Mouse (Mus musculus) liver, embryonic 14 days (tissue): ENCODE measurements around the gene Ndufa5. TPM values are rescaled to one million over a fixed set of nuclear protein-coding genes. Genes with fewer than 3 reads are reported as not detected.

Source experiments
- polyA plus RNA-seq: library from polyadenylated mRNA; depleted of rRNA; stranded (reverse); fragments of >200 nt; gene quantifications from 2 replicates; pipeline ENCODE4 v1.2.3, GENCODE M21; 2012; rRNA removed

The Ndufa5 gene
- polyA plus RNA-seq = 22.6 and 23.0 TPM in 2 replicates

DNA sequence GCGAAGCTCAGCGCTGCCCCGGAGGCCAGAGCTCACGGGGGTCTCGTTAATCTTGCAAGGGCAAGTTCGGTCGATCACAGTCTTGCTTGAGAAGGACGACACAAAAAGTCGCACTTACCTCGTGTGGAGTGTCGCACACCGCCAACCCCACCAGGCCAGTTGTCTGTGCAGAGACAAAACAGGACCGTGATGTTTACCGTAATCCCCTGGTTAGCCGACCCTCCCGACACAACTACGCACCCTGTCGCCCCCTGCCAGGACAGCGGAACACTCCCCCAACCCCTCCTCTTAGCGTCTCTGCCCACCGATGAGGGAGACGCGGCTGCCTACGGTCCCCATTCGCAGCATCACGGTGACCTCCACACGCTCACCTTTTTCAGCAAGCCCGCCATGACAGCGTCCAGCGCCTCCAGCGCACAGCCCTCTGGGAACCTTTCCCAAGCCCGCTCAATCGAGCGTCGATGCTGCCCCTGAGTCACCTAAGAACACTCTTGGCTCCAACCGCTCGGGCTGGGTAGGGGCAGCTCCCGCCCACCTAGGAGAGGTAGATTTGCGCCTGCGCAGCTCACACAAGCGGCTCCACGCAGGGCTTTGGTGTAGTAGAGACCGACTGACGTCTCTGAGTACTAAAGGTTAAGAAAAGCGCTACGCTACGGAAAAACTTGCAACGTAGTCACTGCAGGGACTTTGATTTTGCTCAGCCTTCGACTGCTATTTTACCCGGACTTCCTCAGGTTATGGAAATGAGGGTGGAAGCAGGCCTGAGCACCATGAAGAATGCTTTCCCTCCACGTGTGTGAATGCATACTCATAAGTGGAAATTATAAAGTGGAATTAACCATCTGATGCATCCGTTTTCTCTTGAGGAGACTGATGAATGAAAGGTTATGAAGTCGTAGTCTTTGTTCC, at the start of gene Ndufa5:
Gene Ndufa5, minus strand, starts transcription at position 859 of the 909 bp plus-strand sequence.

DNA sequence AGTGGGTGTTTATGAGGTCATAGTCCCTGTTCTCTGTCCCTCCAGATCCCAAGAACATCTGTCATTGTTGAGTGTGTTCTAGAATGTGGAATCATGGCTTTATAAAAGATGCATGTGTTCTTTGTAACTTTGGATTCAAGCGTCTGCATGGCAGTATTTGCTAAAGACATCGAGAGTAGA, 141 bp upstream of the Ndufa5 start, which contains the start of gene Asb15:
Gene Asb15, plus strand, starts transcription at position 81 of the 180 bp plus-strand sequence.

DNA sequence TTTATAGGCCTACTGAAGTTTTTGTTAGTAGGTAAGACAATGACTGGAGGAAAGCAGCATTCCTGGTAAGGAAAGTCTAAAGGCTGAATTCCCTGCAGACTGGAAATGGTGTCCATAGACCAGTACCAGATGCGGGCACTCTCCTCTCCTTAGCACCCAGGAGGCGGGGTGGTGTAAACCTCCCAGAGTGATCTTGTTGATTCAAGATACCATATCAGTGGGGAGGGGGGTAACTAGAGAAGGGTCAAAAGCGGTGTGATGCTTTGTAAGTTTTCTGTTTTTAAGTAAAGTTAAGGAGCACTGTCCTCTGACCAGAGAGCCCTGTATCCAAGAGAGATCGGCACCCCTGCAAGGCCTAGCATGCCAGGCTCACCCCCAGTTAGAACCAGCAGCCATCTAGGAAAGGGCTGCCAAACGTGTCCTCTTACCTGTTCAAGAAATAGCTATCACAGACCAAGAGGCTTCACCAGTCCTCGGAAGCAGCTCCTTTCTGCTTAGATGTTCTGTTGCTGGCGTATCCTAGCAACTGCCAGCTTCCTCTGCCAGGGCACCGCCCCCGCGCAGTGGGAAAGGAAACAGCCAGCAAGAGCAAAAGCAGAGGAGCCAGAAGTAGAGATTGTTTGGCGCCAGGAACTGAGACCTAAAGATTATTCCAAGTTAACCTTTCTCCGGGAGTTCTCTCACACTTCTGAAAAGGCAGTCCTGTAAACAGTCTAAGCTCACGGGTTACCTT, 13.1 kb downstream of the Ndufa5 start, which contains the start of gene Iqub:
Gene Iqub, minus strand, starts transcription at position 516 of the 733 bp plus-strand sequence.

Other genes starting within 250 kb of the Ndufa5 start
- 0.01 TPM in 2 replicates for gene Iqub, start 12.9 kb downstream of the Ndufa5 start, polyA plus RNA-seq
- 0.02 TPM in 1 of 2 replicates, not detected in the other for gene Asb15, start 131 bp upstream of the Ndufa5 start, polyA plus RNA-seq
- gene Lmod2, start 69.7 kb upstream of the Ndufa5 start, polyA plus RNA-seq = 0.03 and 0.12 TPM in 2 replicates
- 5.6 and 7.0 TPM in 2 replicates for gene Wasl, start 137.0 kb upstream of the Ndufa5 start, polyA plus RNA-seq
- gene Hyal6, start 205.2 kb upstream of the Ndufa5 start, polyA plus RNA-seq = not detected in 2 replicates
- gene Hyal4, start 220.3 kb upstream of the Ndufa5 start, polyA plus RNA-seq = not detected in 2 replicates